Mouse (Mus musculus) heart, postnatal 36 days (tissue): ENCODE data around the gene Slc22a3. TPM values are rescaled to one million over a fixed set of nuclear protein-coding genes. Genes with fewer than 3 reads are reported as not detected.

Experiments used
- DNase-seq, 2 experiments: peaks; one replicate each; pipeline ENCODE4 v3.0.0; 2021 to 2022
- intact Hi-C: fragments of 180-260 bp; cut with DNase I; formaldehyde crosslinking; loops from one replicate; pipeline ENCODE4 v1.15.1; 2025
- total RNA-seq, 2 experiments: library from RNA; stranded (reverse); gene quantifications; 2 replicates each; pipeline ENCODE4 v1.2.3; 2021

Slc22a3 gene
- total RNA-seq = 1 to 10 TPM; 7.0 to 8.9 TPM

- DNase-seq = no peak
- intact Hi-C loops = no loop called here
Observed at GRCm38 (mm10) chr17:12507654-12508204, at the start of gene Slc22a3. Gene Slc22a3 (minus strand): TSS chr17:12507704.

- peak; percentile 68 for DNase-seq
- intact Hi-C loops = loop anchor here (1.0 to 2.0 kb wide), 3 partner anchors 118 to 276 kb away; no protein-coding TSS in a partner anchor
Observed at GRCm38 (mm10) chr17:12534353-12535145, 27.0 kb upstream of the Slc22a3 start.

GRCm38 (mm10) chr17:12532115-12532514 is 24.6 kb upstream of the Slc22a3 start:
- intact Hi-C loops = no loop called here
- DNase-seq = peak; percentile 40 to 44

- DNase-seq = peak in 1 of 2 experiments; percentile 30
- intact Hi-C loops = no loop called here
Observed at GRCm38 (mm10) chr17:12530081-12530480, 22.6 kb upstream of the Slc22a3 start.

GRCm38 (mm10) chr17:12529384-12529985 is 22.0 kb upstream of the Slc22a3 start:
- no peak for DNase-seq
- intact Hi-C loops = no loop called here

- intact Hi-C loops = no loop called here
- DNase-seq = no peak
Observed at GRCm38 (mm10) chr17:12519089-12519488, 11.6 kb upstream of the Slc22a3 start.

- intact Hi-C loops = no loop called here
- no peak for DNase-seq
Observed at GRCm38 (mm10) chr17:12518194-12518593, 10.7 kb upstream of the Slc22a3 start.

GRCm38 (mm10) chr17:12513997-12514396 is 6.5 kb upstream of the Slc22a3 start:
- intact Hi-C loops = no loop called here
- DNase-seq = no peak

GRCm38 (mm10) chr17:12513107-12513923 is 5.8 kb upstream of the Slc22a3 start:
- intact Hi-C loops = no loop called here
- no peak for DNase-seq

GRCm38 (mm10) chr17:12511193-12511592 is 3.7 kb upstream of the Slc22a3 start:
- DNase-seq = no peak
- intact Hi-C loops = no loop called here

- no peak for DNase-seq
- intact Hi-C loops = no loop called here
Observed at GRCm38 (mm10) chr17:12508376-12508775, 872 bp upstream of the Slc22a3 start.

GRCm38 (mm10) chr17:12506903-12507563 is 471 bp downstream of the Slc22a3 start:
- intact Hi-C loops = no loop called here
- DNase-seq = peak; percentile 33 to 44

- intact Hi-C loops = no loop called here
Observed at GRCm38 (mm10) chr17:12505708-12506107, 1.8 kb downstream of the Slc22a3 start.

GRCm38 (mm10) chr17:12499426-12499825 is 8.1 kb downstream of the Slc22a3 start:
- DNase-seq = no peak
- intact Hi-C loops = no loop called here

More at GRCm38 (mm10) chr17:12505708-12506107, 1.8 kb downstream of the Slc22a3 start:
- DNase-seq = no peak

- no peak for DNase-seq
- intact Hi-C loops = no loop called here
Observed at GRCm38 (mm10) chr17:12495558-12495957, 11.9 kb downstream of the Slc22a3 start.

- DNase-seq = no peak
- intact Hi-C loops = no loop called here
Observed at GRCm38 (mm10) chr17:12491591-12491990, 15.9 kb downstream of the Slc22a3 start.

- intact Hi-C loops = no loop called here
Observed at GRCm38 (mm10) chr17:12489888-12490287, 17.6 kb downstream of the Slc22a3 start.

GRCm38 (mm10) chr17:12485657-12486056 is 21.8 kb downstream of the Slc22a3 start:
- intact Hi-C loops = no loop called here
- no peak for DNase-seq

More at GRCm38 (mm10) chr17:12489888-12490287, 17.6 kb downstream of the Slc22a3 start:
- DNase-seq = no peak

GRCm38 (mm10) chr17:12479416-12479815 is 28.1 kb downstream of the Slc22a3 start:
- DNase-seq = no peak
- intact Hi-C loops = no loop called here

GRCm38 (mm10) chr17:12474509-12475083 is 32.9 kb downstream of the Slc22a3 start:
- intact Hi-C loops = no loop called here
- no peak for DNase-seq
